Mouse (Mus musculus): ENCODE measurements around the gene Ppm1l. TPM values are rescaled to one million over a fixed set of nuclear protein-coding genes. Genes with fewer than 3 reads are reported as not detected.

Ppm1l gene
- total and polyA plus RNA-seq, 3 experiments = not detected

GRCm38 (mm10) chr3:69598261-69599165, 281.9 kb downstream of the Ppm1l start, which contains the start of gene B3galnt1:
B3galnt1 (minus strand) TSS chr3:69598960.
- Histone ChIP-seq H3K9me3 (replicated peaks; ENCODE audit: insufficient read depth, low read length) (no peaks in the 10 kb centered on the region), H3K9ac (ENCODE audit: control insufficient read depth, low read depth, low read length, poor library complexity, severe bottlenecking) (no peak within 1 kb of the TSS), H3K27ac (ENCODE audit: control insufficient read depth, low read depth, low read length) (no peak within 1 kb of the TSS), H3K27me3 (ENCODE audit: control insufficient read depth in 1 of 2, insufficient read depth in 2 of 2, low read length in 2 of 2) (no peaks in the 10 kb centered on the region), H3K4me1 (ENCODE audit: control insufficient read depth in 1 of 2, insufficient read depth in 2 of 2, low read length in 2 of 2) (no peaks in the 10 kb centered on the region), H3K36me3 (ENCODE audit: control insufficient read depth in 1 of 2, insufficient read depth in 2 of 2, low read length in 2 of 2) (no peaks in the 10 kb centered on the region), H3K79me2 (ENCODE audit: control insufficient read depth, insufficient read depth, low read length, poor library complexity) (no peaks in the 10 kb centered on the region), H3K4me3 (ENCODE audit: control insufficient read depth in 1 of 2, insufficient read depth in 1 of 2, low read depth in 2 of 2, low read length in 2 of 2) (no peak within 1 kb of the TSS)
- DNase-seq (ENCODE audit: low read depth, low spot score) = no peak
- TF ChIP-seq EP300 (IDR thresholded peaks at IDR 0.05; ENCODE audit: low read depth in 1 of 2, low read length in 2 of 2) = no peak
- TF ChIP-seq CHD2 (IDR thresholded peaks at IDR 0.05; ENCODE audit: low read length) = no peak
- no peak for TF ChIP-seq POLR2A (IDR thresholded peaks at IDR 0.05; ENCODE audit: control insufficient read depth in 1 of 2, insufficient read depth in 1 of 2, low read depth in 1 of 2, low read length in 2 of 2, poor library complexity in 1 of 2)
- TF ChIP-seq TCF12 (IDR thresholded peaks at IDR 0.05; ENCODE audit: low read depth, low read length) = no peak
- no peak for TF ChIP-seq CTCF (IDR thresholded peaks at IDR 0.05 in 2 of 3, conservative IDR thresholded peaks at IDR 0.05 in 1 of 3; ENCODE audit: control insufficient read depth in 1 of 3, insufficient read depth in 1 of 3, low read depth in 2 of 3, low read length in 3 of 3, poor library complexity in 1 of 3, severe bottlenecking in 1 of 3)
- TF ChIP-seq E2F4 (IDR thresholded peaks at IDR 0.05; ENCODE audit: borderline replicate concordance, low read depth, low read length) = no peak

- TF ChIP-seq MAZ (IDR thresholded peaks at IDR 0.05; ENCODE audit: low read depth, low read length) = no peak
- no peak for TF ChIP-seq UBTF (IDR thresholded peaks at IDR 0.05; ENCODE audit: borderline replicate concordance, insufficient read depth, low read depth, low read length)
- no peak for TF ChIP-seq E2F4 (IDR thresholded peaks at IDR 0.05; ENCODE audit: borderline replicate concordance, low read depth, low read length)
- TF ChIP-seq MYC (IDR thresholded peaks at IDR 0.05; ENCODE audit: low read depth, low read length) = no peak
- no peak for TF ChIP-seq USF2 (IDR thresholded peaks at IDR 0.05; ENCODE audit: borderline replicate concordance in 1 of 2, insufficient read depth in 1 of 2, low read depth in 1 of 2, low read length in 2 of 2)
- no peak for TF ChIP-seq KAT2A (conservative IDR thresholded peaks at IDR 0.05; ENCODE audit: low read depth, low read length)
- H3K4me1 ChIP-seq (ENCODE audit: control insufficient read depth in 1 of 2, insufficient read depth in 2 of 2, low read length in 2 of 2) = no peaks in the 10 kb centered on the region
- H3K27ac ChIP-seq (ENCODE audit: control insufficient read depth, low read depth, low read length) = no peak overlapping the region
- no peak overlapping the region for H3K4me3 ChIP-seq (ENCODE audit: control insufficient read depth in 1 of 2, insufficient read depth in 1 of 2, low read depth in 2 of 2, low read length in 2 of 2)
- no peaks in the 10 kb centered on the region for H3K27me3 ChIP-seq (ENCODE audit: control insufficient read depth in 1 of 2, insufficient read depth in 2 of 2, low read length in 2 of 2)
- H3K9me3 ChIP-seq (replicated peaks; ENCODE audit: insufficient read depth, low read length) = no peaks in the 10 kb centered on the region
- no peaks in the 10 kb centered on the region for H3K79me2 ChIP-seq (ENCODE audit: control insufficient read depth, insufficient read depth, low read length, poor library complexity)
- DNase-seq (ENCODE audit: low read depth, low spot score) = no peak
- H3K9ac ChIP-seq (ENCODE audit: control insufficient read depth, low read depth, low read length, poor library complexity, severe bottlenecking) = no peak overlapping the region
- H3K36me3 ChIP-seq (ENCODE audit: control insufficient read depth in 1 of 2, insufficient read depth in 2 of 2, low read length in 2 of 2) = no peaks in the 10 kb centered on the region
Observed at GRCm38 (mm10) chr3:69599166-69599500, 282.5 kb downstream of the Ppm1l start.

GRCm38 (mm10) chr3:69606923-69607322, 290.3 kb downstream of the Ppm1l start:
- TF ChIP-seq NRF1 (IDR thresholded peaks at IDR 0.05; ENCODE audit: insufficient read depth, low read depth, low read length, poor library complexity, severe bottlenecking) (no peak), POLR2AphosphoS2 (IDR thresholded peaks at IDR 0.05; ENCODE audit: low read length) (no peak), TBP (IDR thresholded peaks at IDR 0.05; ENCODE audit: low read depth, low read length) (no peak), MAX (IDR thresholded peaks at IDR 0.05; ENCODE audit: low read length) (no peak), GATA1 (IDR thresholded peaks at IDR 0.05; ENCODE audit: low read depth, low read length) (no peak), NELFE (IDR thresholded peaks at IDR 0.05; ENCODE audit: low read depth, low read length) (no peak), CHD2 (IDR thresholded peaks at IDR 0.05; ENCODE audit: low read length) (no peak), EP300 (IDR thresholded peaks at IDR 0.05; ENCODE audit: low read depth in 1 of 2, low read length in 2 of 2) (no peak)
- Histone ChIP-seq H3K27ac (ENCODE audit: control insufficient read depth, low read depth, low read length) (no peak overlapping the region), H3K4me1 (ENCODE audit: control insufficient read depth in 1 of 2, insufficient read depth in 2 of 2, low read length in 2 of 2) (no peaks in the 10 kb centered on the region), H3K27me3 (ENCODE audit: control insufficient read depth in 1 of 2, insufficient read depth in 2 of 2, low read length in 2 of 2) (no peaks in the 10 kb centered on the region), H3K9ac (ENCODE audit: control insufficient read depth, low read depth, low read length, poor library complexity, severe bottlenecking) (no peak overlapping the region), H3K79me2 (ENCODE audit: control insufficient read depth, insufficient read depth, low read length, poor library complexity) (no peaks in the 10 kb centered on the region), H3K9me3 (replicated peaks; ENCODE audit: insufficient read depth, low read length) (no peaks in the 10 kb centered on the region), H3K4me3 (ENCODE audit: control insufficient read depth in 1 of 2, insufficient read depth in 1 of 2, low read depth in 2 of 2, low read length in 2 of 2) (no peak overlapping the region), H3K36me3 (ENCODE audit: control insufficient read depth in 1 of 2, insufficient read depth in 2 of 2, low read length in 2 of 2) (no peaks in the 10 kb centered on the region)
- no peak for DNase-seq (ENCODE audit: low read depth, low spot score)
